Mouse (Mus musculus) forebrain, postnatal 0 days (tissue): ENCODE measurements around the gene Cap1. TPM values are rescaled to one million over a fixed set of nuclear protein-coding genes. Genes with fewer than 3 reads are reported as not detected.

ENCODE experiments used
- ATAC-seq: fragments of 200-750 bp; cut with Nextera tagmentation; 2 replicates; pipeline ENCODE4 v1.8.0; 2017; ENCODE audit warnings: mild to moderate bottlenecking, moderate library complexity
- DNase-seq: peaks from one replicate; pipeline ENCODE4 v3.0.0-alpha.2; 2015
- H3K27ac ChIP-seq: fragments of 300-500 bp; sonication (generic); 2 replicates; pipeline ENCODE4 v1.5.1; 2014; ENCODE audit warnings: low read depth, mild to moderate bottlenecking, antibody characterized with exemption, low read length, moderate library complexity, mixed read lengths
- H3K27me3 ChIP-seq: fragments of 300-500 bp; sonication (generic); 2 replicates; pipeline ENCODE4 v1.6.1; 2014; ENCODE audit warnings: mild to moderate bottlenecking, low read length, mixed read lengths; ENCODE audit not compliant: insufficient read depth
- H3K36me3 ChIP-seq: fragments of 300-500 bp; sonication (generic); 2 replicates; pipeline ENCODE4 v1.6.1; 2014; ENCODE audit warnings: mild to moderate bottlenecking, moderate library complexity; ENCODE audit not compliant: insufficient read depth
- H3K4me1 ChIP-seq: fragments of 300-500 bp; sonication (generic); 2 replicates; pipeline ENCODE4 v1.6.1; 2014; ENCODE audit warnings: antibody characterized with exemption; ENCODE audit not compliant: insufficient read depth
- H3K4me2 ChIP-seq: fragments of 300-500 bp; sonication (generic); 2 replicates; pipeline ENCODE4 v1.6.1; 2014; ENCODE audit warnings: low read depth, mild to moderate bottlenecking, moderate library complexity
- H3K4me3 ChIP-seq: fragments of 300-500 bp; sonication (generic); 2 replicates; pipeline ENCODE4 v1.5.1; 2014; ENCODE audit warnings: low read depth, low read length, mixed read lengths
- H3K9ac ChIP-seq: fragments of 300-500 bp; sonication (generic); 2 replicates; pipeline ENCODE4 v1.6.1; 2014; ENCODE audit warnings: mild to moderate bottlenecking
- H3K9me3 ChIP-seq: fragments of 300-500 bp; sonication (generic); 2 replicates; pipeline ENCODE4 v1.6.1; 2016; ENCODE audit warnings: low read length
- CTCF ChIP-seq: sonication (generic); IDR thresholded peaks from 2 replicates; pipeline ENCODE4 v1.5.1; 2016; ENCODE audit warnings: antibody characterized with exemption, control low read depth, low read depth
- WGBS: fragments of 180-500 bp; shearing (Covaris S2); extraction: QIAGEN DNeasy Blood & Tissue Kit; methylation state at CpG from one replicate; pipeline ENCODE4 v1.1.7; 2014; 5-methylcytosine and 5-hydroxymethylcytosine counted together
- polyA plus RNA-seq: library from polyadenylated mRNA; unstranded; fragments of >200 nt; fragmentation: Nextera tagmentation; extraction: Ambion mirVana; gene quantifications from 2 replicates; pipeline ENCODE4 v1.2.1, GENCODE M21; 2015
- total RNA-seq: library from RNA; depleted of rRNA; stranded (reverse); fragments of >200 nt; gene quantifications from 2 replicates; pipeline ENCODE4 v1.2.3, GENCODE M21; 2014

The Cap1 gene
- total and polyA plus RNA-seq, 2 experiments from 2014 or later = 75.2 to 161 TPM

GRCm38 (mm10) chr4:122903709-122904108 is 17.9 kb upstream of the Cap1 start:
- no peaks in the 10 kb centered on the region for H3K4me1 ChIP-seq
- H3K9ac ChIP-seq = no peak overlapping the region
- WGBS = 94% methylated on average over 3 of the region's 3 CpGs
- H3K36me3 ChIP-seq = no peaks in the 10 kb centered on the region
- no peaks in the 10 kb centered on the region for H3K9me3 ChIP-seq
- no peak for TF ChIP-seq CTCF
- no peaks in the 10 kb centered on the region for H3K27me3 ChIP-seq
- DNase-seq (no peak), ATAC-seq (no peak)
- H3K4me3 ChIP-seq = no peak overlapping the region
- no peak overlapping the region for H3K4me2 ChIP-seq
- no peak overlapping the region for H3K27ac ChIP-seq

- peak; percentile 30; the same call in 1 of the 2 replicates for TF ChIP-seq CTCF
- Histone ChIP-seq H3K4me1 (no peaks in the 10 kb centered on the region), H3K36me3 (no peaks in the 10 kb centered on the region), H3K27me3 (no peaks in the 10 kb centered on the region), H3K27ac (no peak overlapping the region), H3K4me2 (no peak overlapping the region), H3K4me3 (no peak overlapping the region), H3K9me3 (no peaks in the 10 kb centered on the region), H3K9ac (no peak overlapping the region)
- DNase-seq = no peak
- ATAC-seq = no peak
- 26% methylated on average over 6 of the region's 6 CpGs for WGBS
These were observed 16.3 kb upstream of the Cap1 start for GRCm38 (mm10) chr4:122902156-122902555.

GRCm38 (mm10) chr4:122898313-122898712 is 12.5 kb upstream of the Cap1 start:
- peak; percentile 70 for ATAC-seq

GRCm38 (mm10) chr4:122897750-122898149 is 11.9 kb upstream of the Cap1 start:
- no peaks in the 10 kb centered on the region for H3K36me3 ChIP-seq
- ATAC-seq (no peak), DNase-seq (no peak)
- no peaks in the 10 kb centered on the region for H3K4me1 ChIP-seq
- no peak for TF ChIP-seq CTCF
- no peaks in the 10 kb centered on the region for H3K27me3 ChIP-seq
- H3K27ac ChIP-seq = no peak overlapping the region
- 78% methylated on average over 4 of the region's 4 CpGs for WGBS
- no peak overlapping the region for H3K4me2 ChIP-seq
- H3K9me3 ChIP-seq = no peaks in the 10 kb centered on the region
- H3K4me3 ChIP-seq = no peak overlapping the region
- H3K9ac ChIP-seq = no peak overlapping the region

More at GRCm38 (mm10) chr4:122898313-122898712, 12.5 kb upstream of the Cap1 start:
- H3K9me3 ChIP-seq = no peaks in the 10 kb centered on the region
- no peak overlapping the region for H3K4me3 ChIP-seq
- TF ChIP-seq CTCF = peak; percentile 82
- 14% methylated on average over 5 of the region's 5 CpGs for WGBS
- H3K4me1 ChIP-seq = no peaks in the 10 kb centered on the region
- H3K36me3 ChIP-seq = no peaks in the 10 kb centered on the region
- no peaks in the 10 kb centered on the region for H3K27me3 ChIP-seq
- H3K4me2 ChIP-seq = no peak overlapping the region
- no peak overlapping the region for H3K9ac ChIP-seq
- no peak overlapping the region for H3K27ac ChIP-seq
- DNase-seq = peak; percentile 86

GRCm38 (mm10) chr4:122892157-122892556 is 6.3 kb upstream of the Cap1 start:
- no peaks in the 10 kb centered on the region for H3K9me3 ChIP-seq
- no peak overlapping the region for H3K27ac ChIP-seq
- H3K4me3 ChIP-seq = no peak overlapping the region
- WGBS = 68% methylated on average over 5 of the region's 5 CpGs
- H3K27me3 ChIP-seq = no peaks in the 10 kb centered on the region
- TF ChIP-seq CTCF = no peak
- H3K36me3 ChIP-seq = no peaks in the 10 kb centered on the region
- no peak overlapping the region for H3K4me2 ChIP-seq
- ATAC-seq (no peak), DNase-seq (no peak)
- H3K9ac ChIP-seq = no peak overlapping the region
- H3K4me1 ChIP-seq = no peaks in the 10 kb centered on the region

GRCm38 (mm10) chr4:122891597-122891996 is 5.7 kb upstream of the Cap1 start:
- H3K4me2 ChIP-seq = peak overlapping the region; percentile 16; the same call in 1 of the 2 replicates
- H3K4me3 ChIP-seq = no peak overlapping the region
- H3K9me3 ChIP-seq = no peaks in the 10 kb centered on the region
- H3K9ac ChIP-seq = no peak overlapping the region
- ATAC-seq (no peak), DNase-seq (peak; percentile 40)
- 16% methylated on average over 1 of the region's 1 CpGs for WGBS
- no peaks in the 10 kb centered on the region for H3K4me1 ChIP-seq
- H3K27me3 ChIP-seq = no peaks in the 10 kb centered on the region
- TF ChIP-seq CTCF = no peak
- H3K27ac ChIP-seq = peak overlapping the region; percentile 68
- no peaks in the 10 kb centered on the region for H3K36me3 ChIP-seq

GRCm38 (mm10) chr4:122890881-122891481 is 5.1 kb upstream of the Cap1 start:
- WGBS = 14% methylated on average over 3 of the region's 3 CpGs
- TF ChIP-seq CTCF = no peak

More at GRCm38 (mm10) chr4:122890881-122891481, 5.1 kb upstream of the Cap1 start:
- no peaks in the 10 kb centered on the region for H3K9me3 ChIP-seq
- H3K4me1 ChIP-seq = no peaks in the 10 kb centered on the region
- peak overlapping the region; percentile 68 for H3K27ac ChIP-seq
- no peak overlapping the region for H3K9ac ChIP-seq
- ATAC-seq (peak; percentile 77), DNase-seq (peak; percentile 93)
- no peaks in the 10 kb centered on the region for H3K27me3 ChIP-seq
- no peaks in the 10 kb centered on the region for H3K36me3 ChIP-seq
- H3K4me2 ChIP-seq = peak overlapping the region; percentile 16
- H3K4me3 ChIP-seq = no peak overlapping the region
